Mouse (Mus musculus) ovary, postnatal 36 days (tissue): Measurements from ENCODE around the gene Mpp1.

Experiments used
- DNase-seq: peaks from one replicate; pipeline ENCODE4 v3.0.0; 2022; ENCODE audit warnings: low spot score, mixed read lengths

Gene Mpp1

GRCm38 (mm10) chrX:75083982-75084773, 46.6 kb downstream of the Mpp1 start:
- DNase-seq = peak; percentile 9

- no peak for DNase-seq
These were observed 48.5 kb downstream of the Mpp1 start for GRCm38 (mm10) chrX:75082351-75082750.
